Comparison of ENCODE assay signal across 8 mouse cellular contexts in the genomic region with DNA sequence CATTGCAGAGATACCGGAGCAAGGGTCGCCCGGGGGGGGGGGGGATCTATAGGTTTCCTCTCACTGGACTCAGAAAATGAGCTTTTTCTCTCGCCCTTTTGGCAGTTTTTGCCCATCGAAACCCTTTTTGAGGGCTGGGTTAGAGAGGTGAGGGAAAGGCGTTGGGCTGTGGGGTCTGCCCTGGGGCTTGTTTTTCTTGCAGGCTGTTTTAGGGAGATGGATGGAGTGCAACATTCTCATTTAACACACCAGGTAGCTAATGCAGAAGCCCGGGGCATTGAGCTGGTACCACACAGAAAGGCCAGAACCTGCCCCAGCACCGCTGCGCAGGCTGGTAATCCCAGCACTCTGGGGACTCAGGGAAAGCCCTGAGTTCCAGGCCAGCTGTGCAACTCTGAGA. TPM values are rescaled to one million over a fixed set of nuclear protein-coding genes. Genes with fewer than 3 reads are reported as not detected.
DNase-seq lines count a peak whose midpoint lies in the region; ATAC-seq and TF ChIP-seq lines count a peak whose summit lies in the region.

No protein-coding gene starts in this region.

- intact Hi-C loops in gastrocnemius, adult 2 months (cut with DNase I): loop anchor here (10.0 kb wide), 2 partner anchors 178 to 258 kb away; a partner anchor contains a TSS

- no peak for TF ChIP-seq POLR2A in myocyte (IDR thresholded peaks at IDR 0.05; ENCODE audit: insufficient read length, low read depth)

- peak overlapping the region; percentile 87 for H3K4me3 ChIP-seq in gastrocnemius, adult 2 months
- peak overlapping the region; percentile 63 for H3K4me3 ChIP-seq in E14TG2a.4 (replicated peaks; ENCODE audit: low read length)
- peak overlapping the region; percentile 58 for H3K4me3 ChIP-seq in embryonic facial prominence, embryonic 15.5 days (replicated peaks)
- H3K4me3 ChIP-seq in kidney, embryonic 14.5 days (ENCODE audit: low read length): peak overlapping the region; percentile 27
- H3K4me3 ChIP-seq in myocyte: peak overlapping the region; percentile 90

- peaks cover 27% of the 10 kb centered on the region for H3K36me3 ChIP-seq in E14TG2a.4 (ENCODE audit: insufficient read depth, low read length)
- H3K36me3 ChIP-seq in embryonic facial prominence, embryonic 15.5 days: peaks cover 17% of the 10 kb centered on the region; the same call in 1 of the 2 replicates
- peaks cover 27% of the 10 kb centered on the region for H3K36me3 ChIP-seq in kidney, embryonic 14.5 days (ENCODE audit: control insufficient read depth, insufficient read depth, low read length)
- peaks cover 10% of the 10 kb centered on the region for H3K36me3 ChIP-seq in myocyte (ENCODE audit: control insufficient read depth, insufficient read depth)

- peak overlapping the region; percentile 72 for H3K27ac ChIP-seq in gastrocnemius, adult 2 months
- peak overlapping the region; percentile 85 for H3K27ac ChIP-seq in embryonic facial prominence, embryonic 15.5 days (replicated peaks)
- peak overlapping the region; percentile 1; the same call in 1 of the 2 replicates for H3K27ac ChIP-seq in kidney, embryonic 14.5 days (ENCODE audit: low read depth, low read length)

- no peaks in the 10 kb centered on the region for H3K27me3 ChIP-seq in E14TG2a.4 (ENCODE audit: insufficient read depth, low read length)
- H3K27me3 ChIP-seq in embryonic facial prominence, embryonic 15.5 days: peaks cover 5% of the 10 kb centered on the region; the same call in 1 of the 2 replicates
- H3K27me3 ChIP-seq in kidney, embryonic 14.5 days (ENCODE audit: control insufficient read depth, insufficient read depth, low read length): no peaks in the 10 kb centered on the region
- no peaks in the 10 kb centered on the region for H3K27me3 ChIP-seq in myocyte (ENCODE audit: control insufficient read depth, insufficient read depth, insufficient read length)

- peak overlapping the region; percentile 31 for H3K9ac ChIP-seq in embryonic facial prominence, embryonic 15.5 days
- H3K9ac ChIP-seq in kidney, embryonic 14.5 days (ENCODE audit: low read depth, low read length): peak overlapping the region; percentile 35; the same call in 1 of the 2 replicates

- peaks cover 16% of the 10 kb centered on the region for H3K4me1 ChIP-seq in E14TG2a.4 (replicated peaks; ENCODE audit: low read depth, low read length)
- peaks cover 7% of the 10 kb centered on the region for H3K4me1 ChIP-seq in embryonic facial prominence, embryonic 15.5 days
- peaks cover 5% of the 10 kb centered on the region; the same call in 1 of the 2 replicates for H3K4me1 ChIP-seq in kidney, embryonic 14.5 days (ENCODE audit: control insufficient read depth, insufficient read depth, low read length)

- no peak for TF ChIP-seq CTCF in gastrocnemius, adult 2 months (IDR thresholded peaks at IDR 0.05)
- no peak for TF ChIP-seq CTCF in E14TG2a.4 (conservative IDR thresholded peaks at IDR 0.05; ENCODE audit: low read length)

- ATAC-seq in embryonic facial prominence, embryonic 15.5 days (ENCODE audit: insufficient number of reproducible peaks, low FRiP score, low TSS enrichment, low read depth): no peak
- ATAC-seq in kidney, embryonic 14.5 days (ENCODE audit: low FRiP score, low TSS enrichment): no peak
- no peak for ATAC-seq in frontal cortex, adult (ENCODE audit: low TSS enrichment)

- H3K79me2 ChIP-seq in myocyte (ENCODE audit: control insufficient read depth, insufficient read depth): peaks cover 3% of the 10 kb centered on the region

- H3K9me3 ChIP-seq in E14TG2a.4 (ENCODE audit: low read length): no peaks in the 10 kb centered on the region
- no peaks in the 10 kb centered on the region for H3K9me3 ChIP-seq in embryonic facial prominence, embryonic 15.5 days (replicated peaks)
- no peaks in the 10 kb centered on the region for H3K9me3 ChIP-seq in kidney, embryonic 14.5 days (ENCODE audit: control insufficient read depth, low read length)

- no peak for DNase-seq in gastrocnemius, adult 2 months
- DNase-seq in gastrocnemius, adult 8-10 months (ENCODE audit: low spot score in 2 of 2): no peak
- DNase-seq in adipocyte (ENCODE audit: low spot score): no peak

- WGBS in embryonic facial prominence, embryonic 15.5 days: 27% methylated on average over 9 of the region's 9 CpGs
- WGBS in kidney, embryonic 14.5 days: 32% methylated on average over 9 of the region's 9 CpGs

- peak overlapping the region; percentile 44 for H3K4me2 ChIP-seq in embryonic facial prominence, embryonic 15.5 days (replicated peaks)
- H3K4me2 ChIP-seq in kidney, embryonic 14.5 days (replicated peaks; ENCODE audit: low read depth, low read length): peak overlapping the region; percentile 21
- peak overlapping the region; percentile 55 for H3K4me2 ChIP-seq in myocyte (ENCODE audit: low read depth)

- H3ac ChIP-seq in myocyte (ENCODE audit: control insufficient read depth, insufficient read length): no peak overlapping the region

TF ChIP-seq in myocyte, 11 proteins besides CTCF, POLR2A, EP300 and RAD21:
- TF ChIP-seq USF1 (IDR thresholded peaks at IDR 0.05; ENCODE audit: low read depth) (no peak), MYOD1 (IDR thresholded peaks at IDR 0.05; ENCODE audit: control insufficient read depth in 1 of 3, insufficient read length in 2 of 3, low read depth in 2 of 3) (no peak), REST (IDR thresholded peaks at IDR 0.05; ENCODE audit: insufficient read depth, insufficient read length) (no peak), MAX (IDR thresholded peaks at IDR 0.05; ENCODE audit: low read depth) (no peak)

RNA-seq across cellular contexts. Expression of a gene that starts 0.6 kb away (rescaled TPM):
- total RNA-seq in gastrocnemius, adult 2 months (2021): 10 to 100 TPM; 16.1 to 28.9 TPM
- 10 to 100 TPM; 10.6 to 16.0 (median 13.1) TPM for total RNA-seq in gastrocnemius, adult 8-10 months (2022)
- 656 and 670 TPM in 2 replicates for polyA plus RNA-seq in embryonic facial prominence, embryonic 15.5 days (2015; fragmentation: Nextera tagmentation; extraction: Ambion mirVana)
- 455 and 607 TPM in 2 replicates for polyA plus RNA-seq in kidney, embryonic 14.5 days (2014; fragmentation: Nextera tagmentation; extraction: Ambion mirVana)
- polyA plus RNA-seq in myocyte (2012; fragmentation: generic; extraction: Trizol): 361 TPM

Comparison
In these comparisons a context has a peak if more than half of its experiments do, and no peak if none do; other contexts are left out.
1. H3K27ac ChIP-seq: peak in every context shown above with its lines; median percentile 85 in embryonic facial prominence, embryonic 15.5 days; 72 in gastrocnemius, adult 2 months; 1 in kidney, embryonic 14.5 days.
2. H3K4me3 ChIP-seq: peak in every context shown above with its lines; median percentile 90 in myocyte; 87 in gastrocnemius, adult 2 months; 63 in E14TG2a.4; 58 in embryonic facial prominence, embryonic 15.5 days; 27 in kidney, embryonic 14.5 days.